Mouse (Mus musculus) intestine, postnatal 0 days (tissue): ENCODE data around the gene Iqcf5. TPM values are rescaled to one million over a fixed set of nuclear protein-coding genes. Genes with fewer than 3 reads are reported as not detected.
"Not testable (repeated sequence)": the region's sequence is repeated elsewhere in the genome, so short reads cannot be mapped to it uniquely, and the experiment has no call there.

ENCODE experiments used
- ATAC-seq: fragments of 200-750 bp; cut with Nextera tagmentation; 2 replicates; pipeline ENCODE4 v1.8.0; 2017; ENCODE audit warnings: mild to moderate bottlenecking, moderate TSS enrichment, moderate library complexity
- H3K27ac ChIP-seq: fragments of 300-500 bp; sonication (generic); 2 replicates; pipeline ENCODE4 v1.5.1; 2014; ENCODE audit warnings: mild to moderate bottlenecking, low read depth, low read length, moderate library complexity
- H3K27me3 ChIP-seq: fragments of 300-500 bp; sonication (generic); replicated peaks from 2 replicates; pipeline ENCODE4 v1.6.1; 2014; ENCODE audit warnings: low read length, mixed read lengths; ENCODE audit not compliant: control insufficient read depth, insufficient read depth
- H3K36me3 ChIP-seq: fragments of 300-500 bp; sonication (generic); 2 replicates; pipeline ENCODE4 v1.6.1; 2014; ENCODE audit warnings: mild to moderate bottlenecking, moderate library complexity; ENCODE audit not compliant: control insufficient read depth, insufficient read depth
- H3K4me1 ChIP-seq: fragments of 300-500 bp; sonication (generic); replicated peaks from 2 replicates; pipeline ENCODE4 v1.6.1; 2014; ENCODE audit warnings: antibody characterized with exemption, low read length, mixed read lengths; ENCODE audit not compliant: control insufficient read depth, insufficient read depth
- H3K4me2 ChIP-seq: fragments of 300-500 bp; sonication (generic); replicated peaks from 2 replicates; pipeline ENCODE4 v1.6.1; 2014; ENCODE audit warnings: low read depth, mild to moderate bottlenecking, moderate library complexity
- H3K4me3 ChIP-seq: fragments of 300-500 bp; sonication (generic); 2 replicates; pipeline ENCODE4 v1.5.1; 2014; ENCODE audit warnings: low read depth, low read length
- H3K9ac ChIP-seq: fragments of 300-500 bp; sonication (generic); 2 replicates; pipeline ENCODE4 v1.6.1; 2014; ENCODE audit warnings: mild to moderate bottlenecking, low read depth, low read length
- H3K9me3 ChIP-seq: fragments of 300-500 bp; sonication (generic); 2 replicates; pipeline ENCODE4 v1.6.1; 2016; ENCODE audit warnings: mixed run types; ENCODE audit not compliant: control insufficient read depth
- CTCF ChIP-seq: sonication (generic); IDR thresholded peaks from 2 replicates; pipeline ENCODE4 v1.5.1; 2016; ENCODE audit warnings: low read depth, mild to moderate bottlenecking, control low read depth, antibody characterized with exemption, moderate library complexity
- WGBS: fragments of 180-500 bp; shearing (Covaris S2); extraction: QIAGEN DNeasy Blood & Tissue Kit; methylation state at CpG from one replicate; pipeline ENCODE4 v1.1.7; 2014; 5-methylcytosine and 5-hydroxymethylcytosine counted together
- polyA plus RNA-seq: library from polyadenylated mRNA; unstranded; fragments of >200 nt; fragmentation: Nextera tagmentation; extraction: Ambion mirVana; gene quantifications from 2 replicates; pipeline ENCODE4 v1.2.1, GENCODE M21; 2015

Gene Iqcf5
- polyA plus RNA-seq, 1 experiment from 2014 or later, result not detected

- TF ChIP-seq CTCF, result no peak
- Histone ChIP-seq H3K4me3 (no peak overlapping the region), H3K4me2 (no peak overlapping the region), H3K4me1 (no peaks in the 10 kb centered on the region), H3K9ac (no peak overlapping the region), H3K36me3 (peaks cover 68% of the 10 kb centered on the region), H3K27ac (no peak overlapping the region), H3K9me3 (no peaks in the 10 kb centered on the region), H3K27me3 (no peaks in the 10 kb centered on the region)
- ATAC-seq, result no peak
- WGBS, result 90% methylated on average over 17 of the region's 17 CpGs
Observed at GRCm38 (mm10) chr9:106483606-106484005, 30.8 kb upstream of the Iqcf5 start.

- no peak for TF ChIP-seq CTCF
- 86% methylated on average over 10 of the region's 10 CpGs for WGBS
- H3K9ac ChIP-seq, result no peak overlapping the region
Observed at GRCm38 (mm10) chr9:106485076-106485475, 29.3 kb upstream of the Iqcf5 start.

GRCm38 (mm10) chr9:106487602-106488001 is 26.8 kb upstream of the Iqcf5 start:
- not testable (repeated sequence) for H3K27me3 ChIP-seq, H3K4me3 ChIP-seq, H3K4me2 ChIP-seq, H3K9ac ChIP-seq, H3K9me3 ChIP-seq, H3K27ac ChIP-seq, ATAC-seq, H3K4me1 ChIP-seq
- H3K36me3 ChIP-seq, result peaks cover 37% of the 10 kb centered on the region
- 88% methylated on average over 6 of the region's 6 CpGs for WGBS

More at GRCm38 (mm10) chr9:106485076-106485475, 29.3 kb upstream of the Iqcf5 start:
- Histone ChIP-seq H3K9me3 (no peaks in the 10 kb centered on the region), H3K4me1 (no peaks in the 10 kb centered on the region), H3K27me3 (no peaks in the 10 kb centered on the region), H3K4me2 (no peak overlapping the region), H3K4me3 (no peak overlapping the region), H3K36me3 (peaks cover 56% of the 10 kb centered on the region), H3K27ac (no peak overlapping the region; the same call in 1 of the 2 replicates)
- ATAC-seq, result no peak

GRCm38 (mm10) chr9:106499667-106500066 is 14.7 kb upstream of the Iqcf5 start, which contains the start of gene Iqcf1:
Gene Iqcf1 (plus strand): TSS chr9:106499967.
- no peak for TF ChIP-seq CTCF
- Histone ChIP-seq H3K9ac (no peak within 1 kb of the TSS), H3K27me3 (no peaks in the 10 kb centered on the region), H3K27ac (no peak within 1 kb of the TSS), H3K9me3 (no peaks in the 10 kb centered on the region), H3K4me1 (no peaks in the 10 kb centered on the region), H3K4me2 (no peak within 1 kb of the TSS), H3K4me3 (no peak within 1 kb of the TSS), H3K36me3 (no peaks in the 10 kb centered on the region)
- ATAC-seq, result no peak
- 90% methylated on average over 6 of the region's 6 CpGs for WGBS

GRCm38 (mm10) chr9:106501846-106502245 is 12.5 kb upstream of the Iqcf5 start:
- 89% methylated on average over 22 of the region's 22 CpGs for WGBS
- H3K9me3 ChIP-seq, result no peaks in the 10 kb centered on the region
- no peak for ATAC-seq
- H3K4me2 ChIP-seq, result no peak overlapping the region
- no peak overlapping the region for H3K27ac ChIP-seq
- no peak for TF ChIP-seq CTCF
- no peaks in the 10 kb centered on the region for H3K27me3 ChIP-seq
- H3K9ac ChIP-seq, result no peak overlapping the region
- no peak overlapping the region for H3K4me3 ChIP-seq
- H3K36me3 ChIP-seq, result no peaks in the 10 kb centered on the region
- H3K4me1 ChIP-seq, result no peaks in the 10 kb centered on the region

GRCm38 (mm10) chr9:106504246-106504645 is 10.1 kb upstream of the Iqcf5 start:
- ATAC-seq, result no peak
- H3K9me3 ChIP-seq, result no peaks in the 10 kb centered on the region
- no peaks in the 10 kb centered on the region for H3K27me3 ChIP-seq
- H3K9ac ChIP-seq, result no peak overlapping the region
- no peak overlapping the region for H3K27ac ChIP-seq
- H3K4me1 ChIP-seq, result no peaks in the 10 kb centered on the region
- WGBS, result 77% methylated on average over 6 of the region's 6 CpGs
- H3K4me2 ChIP-seq, result no peak overlapping the region
- H3K36me3 ChIP-seq, result no peaks in the 10 kb centered on the region
- H3K4me3 ChIP-seq, result no peak overlapping the region
- TF ChIP-seq CTCF, result no peak

- Histone ChIP-seq H3K9ac (no peak overlapping the region), H3K4me1 (no peaks in the 10 kb centered on the region), H3K4me3 (no peak overlapping the region), H3K4me2 (no peak overlapping the region), H3K27ac (no peak overlapping the region), H3K36me3 (no peaks in the 10 kb centered on the region), H3K9me3 (no peaks in the 10 kb centered on the region), H3K27me3 (no peaks in the 10 kb centered on the region)
- no peak for TF ChIP-seq CTCF
- ATAC-seq, result no peak
- 90% methylated on average over 10 of the region's 10 CpGs for WGBS
Observed at GRCm38 (mm10) chr9:106509356-106509755, 5.0 kb upstream of the Iqcf5 start.
